Mouse (Mus musculus) thymus, postnatal 0 days (tissue): ENCODE measurements around the gene Tsga10. TPM values are rescaled to one million over a fixed set of nuclear protein-coding genes. Genes with fewer than 3 reads are reported as not detected.
"Not testable (repeated sequence)": the region's sequence is repeated elsewhere in the genome, so short reads cannot be mapped to it uniquely, and the experiment has no call there.

Source experiments
- DNase-seq: peaks from one replicate; pipeline ENCODE4 v3.0.0-alpha.2; 2015; ENCODE audit warnings: low spot score
- polyA plus RNA-seq: library from polyadenylated mRNA; unstranded; fragments of >200 nt; fragmentation: Nextera tagmentation; extraction: Ambion mirVana; gene quantifications from 2 replicates; pipeline ENCODE4 v1.2.1, GENCODE M21; 2015

The Tsga10 gene
- polyA plus RNA-seq, 1 experiment from 2014 or later: 8.0 TPM

DNA sequence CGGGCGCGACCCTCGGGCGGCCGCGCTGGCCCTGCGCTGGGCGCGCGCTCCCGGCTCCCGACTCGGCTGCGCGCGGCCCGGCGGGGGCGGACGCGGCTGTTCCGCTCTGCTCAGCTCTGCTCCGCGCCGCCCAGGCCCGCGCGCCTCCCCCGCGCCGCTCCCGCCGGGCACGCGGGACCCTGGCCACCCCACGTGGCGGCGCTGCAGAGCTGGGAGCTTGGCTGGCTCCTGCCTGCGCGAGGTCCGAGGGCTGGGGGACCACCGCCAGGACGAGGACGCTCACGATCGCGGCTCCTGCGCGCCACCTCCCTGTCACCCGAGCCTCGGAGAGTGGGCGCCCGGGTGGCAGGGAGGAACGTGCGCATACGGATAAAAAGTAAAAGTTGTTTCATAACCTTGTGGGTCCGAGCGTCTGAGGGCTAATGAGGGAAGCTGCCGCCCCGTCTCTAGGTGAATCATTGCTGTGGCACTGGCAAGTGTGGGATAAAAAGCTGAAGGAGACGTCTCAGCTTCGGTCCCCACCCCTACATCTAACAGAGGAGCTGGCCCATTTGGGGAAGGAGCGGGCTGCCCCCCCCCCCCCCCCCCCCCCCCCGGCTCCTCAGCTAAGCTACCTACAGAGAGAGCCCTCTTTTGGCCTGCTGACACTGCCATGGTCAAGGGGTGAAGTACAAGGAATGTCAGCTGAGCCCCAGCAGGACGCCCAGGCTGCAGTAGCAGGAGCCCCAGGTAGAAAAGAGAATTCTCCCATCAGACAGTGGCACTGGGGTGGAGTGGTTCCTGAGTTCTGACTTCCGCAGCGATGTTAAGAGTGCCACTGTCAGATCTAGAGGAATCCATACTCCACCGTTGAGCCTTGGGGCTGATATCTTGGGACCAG is 146.2 kb downstream of the Tsga10 start, which contains the start of gene 2010300C02Rik:
TSS of gene 2010300C02Rik (minus strand) at position 325 of the 880 bp plus-strand sequence.
- peak; percentile 41 for DNase-seq

DNA sequence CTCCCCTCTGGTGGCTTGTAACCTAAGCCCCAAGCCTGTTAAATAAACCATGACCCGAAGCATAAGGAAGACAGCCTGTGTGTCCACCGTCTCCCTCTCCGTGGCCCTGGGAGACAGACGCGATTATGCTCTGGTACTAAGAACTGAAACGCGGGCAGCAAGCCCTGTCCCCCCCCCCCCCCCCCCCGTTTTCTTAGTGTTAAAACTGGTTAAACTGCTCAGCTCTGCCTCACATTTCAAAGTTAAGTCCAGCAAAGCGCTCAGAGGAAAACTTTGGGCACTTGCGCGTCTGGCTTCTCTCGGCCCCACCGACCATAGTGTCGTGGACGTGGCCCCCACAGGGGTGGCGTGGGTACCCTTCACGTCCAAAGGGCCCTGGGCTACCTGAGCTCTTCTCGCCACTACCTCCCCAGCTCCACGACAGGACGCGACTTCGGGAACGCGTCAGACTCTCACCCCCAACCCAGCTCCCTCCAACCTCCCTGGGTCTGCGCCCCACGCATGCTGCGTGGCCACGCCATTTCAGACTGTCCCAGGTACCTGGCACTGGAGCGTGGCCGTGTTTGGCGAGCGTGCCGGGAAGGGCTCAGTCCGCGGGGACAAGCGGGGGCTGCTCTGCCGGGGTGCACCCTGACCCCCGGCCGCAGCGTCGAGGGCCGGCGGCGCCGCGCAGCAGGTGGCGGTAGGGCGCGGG is 147.1 kb downstream of the Tsga10 start:
- no peak for DNase-seq

DNA sequence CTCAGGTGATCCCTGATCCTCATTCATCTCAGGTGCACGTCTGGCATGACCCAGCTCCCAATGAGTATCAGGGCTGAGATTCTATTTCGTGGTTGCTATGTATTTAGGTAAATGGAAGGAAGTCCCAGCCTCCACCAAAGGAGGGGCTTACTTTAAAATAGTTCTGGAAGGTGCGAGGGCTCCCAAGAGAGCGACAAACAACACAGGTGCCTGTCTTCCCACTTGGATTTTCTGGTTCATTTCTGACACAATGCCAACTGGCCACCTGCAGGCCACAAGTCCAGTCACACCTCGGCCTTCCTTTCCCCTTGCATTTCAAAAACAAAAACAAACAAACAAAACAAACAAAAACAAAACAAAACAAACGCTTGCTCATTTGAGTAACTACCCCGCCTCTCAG is 147.7 kb downstream of the Tsga10 start:
- DNase-seq: no peak

DNA sequence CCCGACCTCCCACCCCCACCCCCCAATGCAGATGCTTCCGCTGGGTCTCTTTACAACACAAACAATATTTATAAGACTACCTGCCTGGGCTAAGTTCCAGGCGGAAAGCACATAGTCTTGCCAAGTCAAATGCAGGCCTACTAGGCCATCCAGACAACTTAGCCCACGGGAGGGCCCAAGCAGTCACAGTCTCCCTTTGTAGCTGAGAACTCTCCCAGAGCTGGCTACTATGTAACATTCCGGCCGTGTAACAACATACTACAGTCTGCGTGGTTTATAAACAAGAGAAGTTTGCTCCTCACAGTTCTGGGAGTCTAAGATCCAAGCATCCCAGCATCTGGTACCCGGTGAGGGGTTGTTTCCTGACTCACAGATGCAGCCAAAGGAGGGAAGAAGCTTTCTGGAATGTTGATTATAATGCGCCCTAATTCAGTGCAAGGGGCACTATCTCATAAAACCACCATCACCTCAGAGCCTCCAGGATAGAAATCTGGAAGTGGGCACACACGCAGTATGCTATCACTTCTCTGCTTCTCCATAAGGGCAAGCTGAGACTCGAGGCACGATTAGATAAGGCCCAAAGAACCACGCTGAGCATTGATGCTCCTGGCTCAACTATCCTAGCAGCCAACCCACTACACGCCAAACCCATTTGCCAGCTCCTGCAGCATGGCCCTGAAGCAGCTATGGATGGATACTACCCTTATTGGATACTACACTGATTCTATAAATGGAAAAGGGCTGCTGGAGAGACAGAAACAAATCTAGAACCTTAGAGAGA is 148.6 kb downstream of the Tsga10 start:
- no peak for DNase-seq

DNA sequence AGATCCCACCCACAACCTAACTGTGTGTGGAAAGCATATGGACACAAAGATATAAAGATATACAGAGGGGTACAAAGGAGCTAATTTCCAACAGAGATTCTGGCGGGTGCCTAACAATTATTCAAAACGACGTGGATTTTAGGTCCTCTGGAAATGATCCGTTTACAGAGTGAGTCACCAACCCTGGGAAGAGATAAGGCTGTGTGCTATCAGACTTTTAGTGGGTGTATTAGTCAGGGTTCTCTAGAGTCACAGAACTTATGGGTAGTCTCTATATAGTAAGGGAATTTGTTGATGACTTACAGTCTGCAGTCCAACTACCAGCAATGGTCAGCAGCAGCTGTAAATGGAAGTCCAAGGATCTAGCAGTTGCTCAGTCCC is 153.9 kb downstream of the Tsga10 start:
- not testable (repeated sequence) for DNase-seq

DNA sequence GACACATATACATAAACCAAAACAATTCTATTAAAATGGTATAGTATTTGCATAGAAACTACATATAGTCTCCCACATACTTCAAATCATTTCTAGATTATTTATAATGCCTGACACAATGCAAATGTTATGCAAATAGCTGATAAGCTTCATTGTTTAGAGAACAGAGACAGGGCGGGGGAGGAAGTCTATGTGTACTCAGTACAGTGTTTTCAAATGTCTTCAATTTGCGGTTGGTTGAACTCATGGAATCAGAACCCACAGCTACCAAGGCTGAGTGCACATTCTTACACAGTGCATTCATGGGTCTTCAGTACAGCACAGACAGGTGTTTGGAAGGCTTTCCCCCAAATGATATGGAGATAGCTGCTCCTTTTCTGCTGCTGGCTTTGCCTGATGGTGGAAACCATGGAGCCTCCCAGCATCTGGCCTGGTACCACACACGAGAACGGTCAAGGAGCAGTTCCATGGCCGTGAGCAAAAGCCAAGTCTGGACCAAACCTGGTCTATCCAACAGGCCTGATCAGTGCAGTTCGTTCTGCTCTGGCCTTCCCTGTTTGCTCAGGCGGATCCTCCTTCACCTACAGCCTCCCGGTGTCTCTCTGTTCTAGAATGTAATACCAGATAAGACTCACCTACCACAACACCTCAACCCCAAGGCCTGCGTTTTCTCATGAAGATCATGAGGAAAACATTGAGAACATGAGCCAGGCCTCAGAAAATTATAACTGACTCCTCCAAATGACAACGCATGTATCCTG is 154.5 kb downstream of the Tsga10 start:
- DNase-seq: no peak

DNA sequence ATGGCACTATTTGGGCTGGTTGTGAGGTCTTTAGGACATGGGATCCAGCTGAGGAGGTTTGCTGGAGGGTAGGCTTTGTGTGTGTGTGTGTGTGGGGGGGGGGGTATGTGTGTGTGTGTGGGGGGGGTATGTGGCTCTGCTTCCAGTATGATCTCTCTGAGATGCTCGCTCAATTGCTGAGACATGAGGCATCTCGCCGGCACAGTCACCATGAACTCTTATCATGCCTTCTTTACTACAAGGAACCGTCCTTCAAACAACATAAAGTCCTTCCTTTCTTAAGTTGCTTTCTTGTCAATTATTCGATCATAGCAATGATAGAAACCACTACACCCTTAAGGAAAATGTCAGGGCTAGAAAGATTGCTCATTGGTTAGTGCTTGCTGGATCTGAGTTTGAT is 155.1 kb downstream of the Tsga10 start:
- DNase-seq: no peak

DNA sequence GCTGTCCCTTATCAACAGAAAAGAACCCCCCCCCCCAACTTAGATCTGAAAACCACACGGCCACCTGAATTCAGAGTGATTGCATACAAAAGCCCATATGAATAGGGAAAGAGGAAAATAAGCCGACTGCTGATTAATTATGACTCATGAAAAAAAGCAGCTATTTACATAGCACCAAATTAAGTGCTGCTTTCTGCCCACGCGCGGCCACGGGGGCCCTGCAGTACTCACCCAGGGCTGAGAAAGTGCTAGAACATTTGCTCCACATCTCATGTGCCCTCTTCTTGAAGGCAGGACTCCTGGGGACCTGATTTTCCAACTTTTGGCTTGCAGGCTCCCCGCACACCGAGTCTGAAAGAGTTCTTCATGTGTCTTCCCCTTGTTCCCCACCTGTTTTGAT is 156.5 kb downstream of the Tsga10 start:
- DNase-seq: no peak

DNA sequence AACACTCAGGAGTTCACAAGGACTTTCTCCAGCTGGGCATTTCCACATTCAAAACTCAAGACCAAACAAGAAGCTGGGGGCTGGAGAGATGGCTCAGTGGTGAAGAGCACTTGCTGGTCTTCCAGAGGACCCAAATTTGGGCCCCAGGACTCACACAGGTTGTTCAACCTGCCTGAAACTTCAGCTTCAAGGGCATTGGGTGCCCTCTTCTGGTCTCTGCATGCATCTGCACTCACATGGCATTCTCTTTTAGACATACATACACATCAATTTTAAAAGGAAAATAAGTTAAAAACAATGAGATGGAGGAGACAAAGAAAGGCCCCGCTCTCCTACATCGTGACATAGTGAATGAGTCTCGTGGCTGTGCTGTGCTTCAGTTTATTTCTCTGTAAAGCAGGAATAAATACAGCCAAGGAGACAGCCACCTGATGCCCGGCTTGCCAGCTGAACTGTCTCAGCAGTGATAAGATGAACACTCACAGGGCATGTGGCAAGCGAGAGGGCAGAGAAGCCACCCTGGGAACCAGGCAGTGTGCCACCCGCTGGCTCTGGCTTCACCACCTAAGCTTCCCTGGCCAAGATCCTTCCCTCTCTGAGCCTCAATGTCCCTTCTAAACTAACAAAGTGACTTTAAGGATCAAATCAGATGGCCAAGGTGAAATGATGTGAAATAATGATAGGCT is 157.8 kb downstream of the Tsga10 start:
- DNase-seq: no peak

Other genes with a start within 250 kb of the Tsga10 start
- 10.7 and 12.5 TPM in 2 replicates for gene 2010300C02Rik, start 146.3 kb downstream of the Tsga10 start, polyA plus RNA-seq
- 5.7 and 7.0 TPM in 2 replicates for gene Lipt1, start 5.3 kb upstream of the Tsga10 start, polyA plus RNA-seq
- 54.6 and 56.0 TPM in 2 replicates for gene Mitd1, start 24.0 kb upstream of the Tsga10 start, polyA plus RNA-seq
- 318 and 335 TPM in 2 replicates for gene Mrpl30, start 24.0 kb upstream of the Tsga10 start, polyA plus RNA-seq
- 0.22 and 0.25 TPM in 2 replicates for gene Lyg2, start 50.1 kb upstream of the Tsga10 start, polyA plus RNA-seq
- 0.30 and 0.59 TPM in 2 replicates for gene Lyg1, start 91.3 kb upstream of the Tsga10 start, polyA plus RNA-seq
- 149 and 150 TPM in 2 replicates for gene Txndc9, start 131.5 kb upstream of the Tsga10 start, polyA plus RNA-seq
- gene Eif5b, start 131.6 kb upstream of the Tsga10 start, polyA plus RNA-seq: 21.6 and 23.7 TPM in 2 replicates